Mouse (Mus musculus) kidney, embryonic 16.5 days (tissue): ENCODE data around the gene Ntrk3. TPM values are rescaled to one million over a fixed set of nuclear protein-coding genes. Genes with fewer than 3 reads are reported as not detected.

Source experiments
- ATAC-seq: fragments of 200-750 bp; cut with Nextera tagmentation; 2 replicates; pipeline ENCODE4 v1.8.0; 2017; ENCODE audit warnings: moderate TSS enrichment; ENCODE audit not compliant: low FRiP score, low TSS enrichment
- H3K27ac ChIP-seq: fragments of 300-500 bp; sonication (generic); 2 replicates; pipeline ENCODE4 v1.5.1; 2014; ENCODE audit warnings: low read length
- H3K27me3 ChIP-seq: fragments of 300-500 bp; sonication (generic); 2 replicates; pipeline ENCODE4 v1.6.1; 2014; ENCODE audit warnings: low read length, control low read depth, mixed read lengths; ENCODE audit not compliant: insufficient read depth
- H3K36me3 ChIP-seq: fragments of 300-500 bp; sonication (generic); 2 replicates; pipeline ENCODE4 v1.6.1; 2014; ENCODE audit warnings: low read length, control low read depth, mixed read lengths; ENCODE audit not compliant: insufficient read depth
- H3K4me1 ChIP-seq: fragments of 300-500 bp; sonication (generic); 2 replicates; pipeline ENCODE4 v1.6.1; 2014; ENCODE audit warnings: low read length, control low read depth, mixed read lengths; ENCODE audit not compliant: insufficient read depth
- H3K4me2 ChIP-seq: fragments of 300-500 bp; sonication (generic); replicated peaks from 2 replicates; pipeline ENCODE4 v1.6.1; 2014; ENCODE audit warnings: low read depth, low read length
- H3K4me3 ChIP-seq: fragments of 300-500 bp; sonication (generic); 2 replicates; pipeline ENCODE4 v1.5.1; 2014; ENCODE audit warnings: mild to moderate bottlenecking, low read length
- H3K9ac ChIP-seq: fragments of 300-500 bp; sonication (generic); replicated peaks from 2 replicates; pipeline ENCODE4 v1.6.1; 2014; ENCODE audit warnings: low read length
- H3K9me3 ChIP-seq: fragments of 300-500 bp; sonication (generic); 2 replicates; pipeline ENCODE4 v1.6.1; 2016; ENCODE audit warnings: low read length, control low read depth
- WGBS: fragments of 180-500 bp; shearing (Covaris S2); extraction: QIAGEN DNeasy Blood & Tissue Kit; methylation state at CpG from one replicate; pipeline ENCODE4 v1.1.7; 2014; 5-methylcytosine and 5-hydroxymethylcytosine counted together
- polyA plus RNA-seq: library from polyadenylated mRNA; unstranded; fragments of >200 nt; fragmentation: Nextera tagmentation; extraction: Ambion mirVana; gene quantifications from 2 replicates; pipeline ENCODE4 v1.2.1, GENCODE M21; 2015

Gene Ntrk3
- polyA plus RNA-seq, 1 experiment from 2014 or later: 2.8 TPM

DNA sequence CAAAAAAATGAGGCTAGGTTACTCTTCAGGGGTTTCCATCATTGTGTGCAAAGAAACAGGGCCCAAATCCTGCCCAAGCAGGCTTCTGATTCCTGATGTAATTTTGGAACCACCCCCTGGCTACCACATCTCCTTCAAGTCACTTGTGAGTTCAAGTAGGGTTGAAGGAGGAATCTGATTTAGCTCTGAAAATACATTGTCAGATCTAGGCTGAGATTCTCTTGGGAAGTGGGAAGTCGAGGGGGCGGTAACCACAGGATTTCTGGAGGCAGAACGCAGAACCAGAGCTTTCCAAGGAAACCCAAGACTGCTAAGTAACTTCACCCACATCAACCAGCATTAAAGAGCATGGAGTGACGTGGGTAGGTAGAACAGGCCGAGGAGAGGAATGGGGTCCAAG lies 440.5 kb downstream of the Ntrk3 start:
- no peak for ATAC-seq
- Histone ChIP-seq H3K4me1 (no peaks in the 10 kb centered on the region), H3K27me3 (no peaks in the 10 kb centered on the region), H3K4me3 (no peak overlapping the region), H3K9ac (no peak overlapping the region), H3K4me2 (no peak overlapping the region), H3K9me3 (no peaks in the 10 kb centered on the region), H3K27ac (no peak overlapping the region), H3K36me3 (no peaks in the 10 kb centered on the region)
- 81% methylated on average over 5 of the region's 5 CpGs for WGBS

DNA sequence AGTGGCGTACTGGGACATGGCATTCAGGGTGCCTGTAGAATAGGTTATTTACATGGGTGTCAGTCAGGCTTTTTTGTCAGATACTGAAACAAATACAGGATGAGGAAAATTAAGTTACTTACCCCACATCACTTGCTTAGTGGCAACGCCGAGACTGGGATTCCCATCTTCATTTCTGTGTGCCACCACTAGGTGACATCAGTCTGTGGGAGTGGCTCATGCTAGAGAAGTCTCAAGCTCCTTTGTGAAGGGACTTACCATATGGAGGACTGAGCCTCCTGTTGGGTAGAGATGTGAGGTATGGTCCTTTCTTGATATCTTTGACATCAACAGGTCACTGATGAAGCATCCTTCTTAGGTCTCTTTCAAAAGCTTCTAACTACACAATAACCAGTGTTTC lies 443.5 kb downstream of the Ntrk3 start:
- Histone ChIP-seq H3K4me2 (no peak overlapping the region), H3K4me3 (no peak overlapping the region), H3K36me3 (no peaks in the 10 kb centered on the region), H3K9me3 (no peaks in the 10 kb centered on the region), H3K9ac (no peak overlapping the region), H3K27ac (no peak overlapping the region), H3K27me3 (no peaks in the 10 kb centered on the region), H3K4me1 (no peaks in the 10 kb centered on the region)
- 85% methylated on average over 3 of the region's 3 CpGs for WGBS
- ATAC-seq: no peak

DNA sequence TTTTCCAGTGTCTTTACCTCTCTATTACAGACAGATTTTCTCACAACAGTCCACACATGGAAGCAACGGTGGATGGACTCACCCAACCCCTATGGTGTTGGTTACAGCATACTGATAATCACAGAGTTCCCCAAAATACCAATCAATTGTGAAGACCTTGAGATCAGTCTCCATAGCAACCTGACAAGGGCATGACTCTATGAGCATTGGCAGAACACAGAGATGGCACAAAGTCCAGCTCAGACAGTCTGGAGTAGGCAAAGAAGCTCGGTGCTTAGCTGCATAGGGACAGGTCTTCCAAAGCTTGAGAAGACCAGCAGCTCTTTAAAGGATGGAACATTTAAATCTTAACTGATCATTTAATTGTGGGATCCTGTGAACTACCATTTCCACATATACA lies 447.6 kb downstream of the Ntrk3 start:
- 90% methylated on average over 2 of the region's 2 CpGs for WGBS
- no peak for ATAC-seq
- H3K9ac ChIP-seq: no peak overlapping the region
- H3K4me3 ChIP-seq: no peak overlapping the region
- no peaks in the 10 kb centered on the region for H3K36me3 ChIP-seq
- no peak overlapping the region for H3K27ac ChIP-seq
- H3K27me3 ChIP-seq: no peaks in the 10 kb centered on the region
- H3K4me1 ChIP-seq: no peaks in the 10 kb centered on the region
- H3K4me2 ChIP-seq: no peak overlapping the region
- H3K9me3 ChIP-seq: no peaks in the 10 kb centered on the region

DNA sequence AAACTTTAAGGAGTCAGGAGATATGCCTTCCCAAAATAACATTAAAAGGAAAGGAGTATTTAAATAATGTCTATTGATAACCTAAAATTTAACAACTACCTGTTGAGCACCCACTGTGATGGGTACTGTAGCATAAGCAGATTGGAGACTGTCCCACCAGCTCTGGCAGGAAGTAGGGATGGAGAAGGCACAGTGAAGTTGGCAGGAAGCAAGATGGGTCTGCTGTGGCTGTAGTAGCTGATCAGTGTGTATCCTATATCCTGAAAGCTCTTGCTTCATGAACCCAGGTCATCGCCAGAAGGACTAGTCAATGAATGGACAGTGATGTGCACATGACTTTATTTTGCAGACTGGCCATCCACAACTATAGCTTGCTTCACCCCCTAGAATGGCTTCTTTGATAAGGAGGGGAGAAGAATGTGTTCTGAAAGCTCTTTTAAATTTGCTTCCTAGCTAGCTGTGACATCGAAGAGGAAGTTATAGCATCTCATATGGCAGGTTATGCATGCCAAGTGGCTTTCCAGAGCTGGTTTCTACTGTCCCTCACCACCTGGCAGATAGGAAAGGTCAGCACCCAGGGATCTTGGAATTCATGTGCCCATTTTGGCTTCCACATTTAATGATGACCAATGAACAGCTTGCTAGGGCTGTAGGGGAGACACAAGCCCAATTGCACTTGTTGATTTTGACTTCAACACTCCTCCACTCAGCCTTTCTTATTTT lies 451.1 kb downstream of the Ntrk3 start:
- 92% methylated on average over 2 of the region's 2 CpGs for WGBS
- Histone ChIP-seq H3K4me1 (no peaks in the 10 kb centered on the region), H3K27me3 (no peaks in the 10 kb centered on the region), H3K4me3 (no peak overlapping the region), H3K36me3 (no peaks in the 10 kb centered on the region), H3K9me3 (no peaks in the 10 kb centered on the region), H3K4me2 (no peak overlapping the region), H3K9ac (no peak overlapping the region), H3K27ac (no peak overlapping the region)
- no peak for ATAC-seq

DNA sequence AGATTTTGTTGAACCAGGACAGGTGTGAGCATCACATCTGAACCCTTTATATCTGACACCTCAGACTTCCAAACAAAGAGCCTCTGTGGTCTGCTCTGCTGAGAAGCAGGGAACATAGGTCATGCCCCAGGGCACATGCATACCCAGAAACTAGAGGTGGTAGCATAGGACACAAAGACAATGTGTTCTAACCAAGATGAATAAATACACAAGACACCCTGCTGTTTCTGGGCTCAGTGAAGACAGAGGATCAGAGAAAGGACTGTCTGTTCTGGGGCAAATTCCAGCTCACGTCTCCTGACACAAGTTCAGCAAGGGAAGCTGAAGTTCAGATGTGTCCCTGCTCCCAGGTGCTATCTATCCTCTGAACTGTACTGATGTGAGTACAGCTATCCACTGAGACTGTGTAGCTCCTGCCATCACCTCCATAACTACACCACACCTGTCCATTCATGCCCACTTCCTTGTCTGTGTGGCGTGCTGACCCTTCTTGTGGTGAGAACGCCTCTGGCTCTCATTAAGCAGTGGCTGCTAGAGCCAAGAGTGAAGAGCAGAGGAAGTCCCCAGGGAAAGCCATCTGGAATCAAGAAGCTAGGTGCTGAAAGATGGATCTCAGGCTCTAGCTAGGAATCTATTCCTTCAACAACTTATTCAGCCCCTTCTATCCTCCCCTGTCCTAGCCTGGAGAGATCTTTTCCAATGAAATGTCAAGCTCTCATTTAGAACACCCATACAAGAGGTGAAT lies 468.1 kb downstream of the Ntrk3 start:
- H3K36me3 ChIP-seq: no peaks in the 10 kb centered on the region
- H3K9ac ChIP-seq: no peak overlapping the region
- WGBS: 77% methylated on average over 3 of the region's 3 CpGs
- H3K4me3 ChIP-seq: no peak overlapping the region
- H3K27ac ChIP-seq: no peak overlapping the region
- H3K4me2 ChIP-seq: no peak overlapping the region
- no peaks in the 10 kb centered on the region for H3K9me3 ChIP-seq
- H3K27me3 ChIP-seq: no peaks in the 10 kb centered on the region
- ATAC-seq: no peak
- H3K4me1 ChIP-seq: 0 out of 2 replicates have a peak, but pooled peaks cover 3% of the 10 kb centered on the region

DNA sequence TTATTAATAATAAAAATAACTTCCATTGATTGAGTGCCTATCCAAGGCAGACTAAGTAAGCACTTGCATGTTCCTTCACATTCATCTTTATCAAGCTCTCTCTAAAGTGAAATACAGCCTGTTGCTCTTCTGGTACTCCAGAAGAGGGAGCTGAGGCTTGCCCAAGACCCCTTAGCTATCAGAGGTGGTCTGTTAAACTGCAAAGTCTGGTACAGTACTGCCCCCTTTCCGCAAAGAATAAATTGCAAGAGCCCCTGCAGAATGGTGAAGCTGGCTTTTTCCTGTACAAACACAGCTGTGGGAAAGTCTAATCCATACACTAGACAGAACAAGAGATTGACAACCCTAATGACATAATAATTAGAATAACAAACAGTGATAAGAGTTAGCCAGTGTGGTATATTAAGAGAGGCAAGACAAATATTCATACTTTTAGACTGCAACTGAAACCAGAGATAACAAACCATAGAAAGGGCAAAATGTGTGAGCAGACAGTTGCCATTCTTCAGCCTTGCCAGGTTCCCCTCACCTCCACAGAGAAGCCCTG lies 470.3 kb downstream of the Ntrk3 start:
- no peak overlapping the region for H3K9ac ChIP-seq
- H3K36me3 ChIP-seq: no peaks in the 10 kb centered on the region
- 19% methylated on average over 1 of the region's 1 CpGs for WGBS
- peaks cover 10% of the 10 kb centered on the region; the same call in 1 of the 2 replicates for H3K4me1 ChIP-seq
- peak; percentile 51; the same call in 1 of the 2 replicates for ATAC-seq
- no peaks in the 10 kb centered on the region for H3K9me3 ChIP-seq
- no peaks in the 10 kb centered on the region for H3K27me3 ChIP-seq
- H3K4me3 ChIP-seq: no peak overlapping the region
- no peak overlapping the region for H3K27ac ChIP-seq
- no peak overlapping the region for H3K4me2 ChIP-seq

DNA sequence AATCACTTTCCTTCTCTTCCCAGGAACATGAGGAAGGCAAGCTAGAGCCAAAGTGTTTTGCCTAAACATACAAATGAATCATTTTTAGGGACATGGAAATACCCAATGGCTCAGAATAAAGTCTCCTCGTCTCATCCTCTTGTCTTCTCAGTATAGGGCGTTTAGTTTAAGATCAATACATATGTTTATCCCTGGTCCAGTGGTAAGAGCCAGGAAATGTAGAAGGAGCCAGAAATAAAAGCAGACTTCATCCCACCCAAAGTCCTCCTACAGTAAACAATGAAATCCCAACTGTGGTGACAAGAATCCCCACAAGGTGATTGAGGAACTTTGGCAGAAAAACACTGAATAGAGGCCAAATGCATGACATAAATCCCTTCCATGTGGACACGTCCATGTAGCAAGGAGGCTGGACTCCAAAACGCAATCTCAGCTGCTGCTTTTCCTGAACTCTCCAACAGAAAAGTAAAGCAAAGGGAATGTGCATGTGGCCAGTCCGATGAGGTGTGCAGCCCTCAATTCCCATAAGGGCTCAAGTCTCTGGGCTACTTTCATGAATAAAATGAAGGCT lies 473.3 kb downstream of the Ntrk3 start:
- H3K9ac ChIP-seq: no peak overlapping the region
- peaks cover 10% of the 10 kb centered on the region; the same call in 1 of the 2 replicates for H3K4me1 ChIP-seq
- H3K9me3 ChIP-seq: no peaks in the 10 kb centered on the region
- H3K27ac ChIP-seq: peak overlapping the region; percentile 27; the same call in 1 of the 2 replicates
- no peaks in the 10 kb centered on the region for H3K36me3 ChIP-seq
- peak; percentile 13; the same call in 1 of the 2 replicates for ATAC-seq
- no peak overlapping the region for H3K4me2 ChIP-seq
- WGBS: 61% methylated on average over 5 of the region's 5 CpGs
- no peaks in the 10 kb centered on the region for H3K27me3 ChIP-seq
- H3K4me3 ChIP-seq: no peak overlapping the region

DNA sequence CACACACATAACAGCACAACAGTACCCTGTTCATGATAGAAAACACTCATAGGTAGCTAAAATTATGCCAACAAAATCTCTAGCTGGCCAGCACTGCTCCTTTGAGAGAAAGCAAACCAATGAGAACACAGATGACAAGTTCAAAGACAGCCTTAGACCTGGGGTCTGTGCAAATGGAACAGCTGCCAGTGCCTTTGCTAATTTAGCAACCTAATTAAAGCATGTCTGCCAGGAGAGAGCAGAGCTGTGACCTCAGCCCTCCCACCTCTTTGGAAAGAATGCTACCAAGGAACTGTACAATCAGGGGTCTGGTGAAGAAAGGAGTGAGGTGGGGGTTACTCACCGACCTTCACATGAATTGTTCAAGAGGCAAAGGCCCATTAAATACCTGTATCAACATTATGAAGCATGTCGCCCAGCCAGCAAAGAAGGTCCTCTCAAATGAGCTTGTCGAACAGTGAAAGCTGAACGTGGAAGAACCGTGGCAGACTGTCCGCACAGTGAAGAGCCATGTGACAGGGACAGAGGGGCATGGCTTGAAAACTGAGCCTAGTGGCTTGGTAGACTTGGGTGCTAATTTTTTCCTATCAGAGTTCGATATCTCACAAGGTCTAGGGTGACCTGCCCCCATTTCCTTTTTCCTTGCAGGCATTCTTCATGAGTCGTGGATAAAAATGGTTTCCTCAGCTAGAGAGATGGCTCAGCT lies 476.2 kb downstream of the Ntrk3 start:
- Histone ChIP-seq H3K27ac (no peak overlapping the region), H3K4me2 (no peak overlapping the region), H3K36me3 (no peaks in the 10 kb centered on the region), H3K9ac (no peak overlapping the region), H3K9me3 (no peaks in the 10 kb centered on the region), H3K27me3 (no peaks in the 10 kb centered on the region), H3K4me1 (peaks cover 8% of the 10 kb centered on the region; the same call in 1 of the 2 replicates), H3K4me3 (no peak overlapping the region)
- ATAC-seq: no peak; the same call in 1 of the 2 replicates
- 69% methylated on average over 8 of the region's 8 CpGs for WGBS

DNA sequence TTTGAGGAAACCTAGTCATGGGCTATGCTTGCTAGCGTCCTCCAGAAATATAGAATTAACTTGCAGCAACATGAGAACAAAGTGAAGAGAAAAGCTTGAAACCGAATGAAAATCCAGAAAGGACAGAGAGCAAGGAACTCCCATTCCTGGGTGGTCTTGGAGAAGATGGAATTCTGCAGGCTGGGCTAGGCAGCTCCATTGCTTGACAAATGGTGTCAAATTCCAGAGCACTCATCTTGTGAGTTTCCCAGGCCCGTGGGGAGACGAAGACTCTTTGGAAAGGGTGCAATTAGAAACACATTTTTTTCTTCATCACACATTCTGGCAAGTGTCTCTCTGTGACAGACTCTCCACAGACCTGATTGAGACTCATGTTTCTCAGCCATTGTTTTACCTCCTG lies 479.7 kb downstream of the Ntrk3 start:
- Histone ChIP-seq H3K4me1 (peaks cover 3% of the 10 kb centered on the region; the same call in 1 of the 2 replicates), H3K9ac (no peak overlapping the region), H3K9me3 (no peaks in the 10 kb centered on the region), H3K27me3 (no peaks in the 10 kb centered on the region), H3K27ac (no peak overlapping the region; the same call in 1 of the 2 replicates), H3K4me3 (no peak overlapping the region), H3K4me2 (no peak overlapping the region), H3K36me3 (no peaks in the 10 kb centered on the region)
- 20% methylated on average over 4 of the region's 4 CpGs for WGBS
- no peak; the same call in 1 of the 2 replicates for ATAC-seq
